14 mouse cellular contexts compared by ENCODE assay signal in the genomic region with DNA sequence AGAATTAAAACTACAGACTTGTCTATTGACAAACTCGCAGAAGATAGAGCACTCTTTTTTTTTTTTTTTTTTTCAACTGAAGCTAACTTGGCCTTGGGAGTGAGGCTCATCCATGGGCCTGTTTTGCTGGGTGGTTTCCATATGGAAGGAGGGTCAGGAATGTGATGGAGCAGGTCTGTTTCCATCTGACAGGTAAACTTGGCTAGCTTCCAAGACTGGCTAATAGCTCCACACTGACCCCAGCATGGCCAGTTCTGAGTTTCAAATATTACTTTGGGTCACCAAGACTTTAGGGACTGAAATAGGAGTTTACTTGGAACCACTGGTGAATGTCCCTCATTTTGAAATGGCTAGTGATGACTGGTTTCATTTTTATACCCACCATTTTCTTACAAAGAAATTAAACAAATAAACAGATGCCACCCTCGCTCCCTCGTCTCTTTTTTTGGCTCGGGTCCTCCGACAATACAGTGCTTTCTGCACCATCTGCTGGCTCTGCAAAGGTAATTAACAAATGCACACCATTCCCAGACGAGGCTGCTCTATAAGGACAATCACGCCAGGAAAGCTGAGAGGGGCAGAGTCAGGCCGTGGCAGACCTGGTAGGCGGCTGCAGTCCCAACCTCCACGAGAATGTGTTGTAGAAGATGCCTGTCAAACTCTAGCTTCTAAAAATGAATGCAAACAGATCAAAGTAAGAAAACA.
A peak's percentile ranks its signal among the peaks of the same experiment; 100 is the strongest.
DNase-seq lines count a peak whose midpoint lies in the region; ATAC-seq and TF ChIP-seq lines count a peak whose summit lies in the region.
"Had no signal": no experiment of that assay in that cellular context is flagged by ENCODE, and none has a peak within 500 bp of the region (broad histone marks: within the 10 kb centered on the region; RNA-seq: fewer than 3 reads in every experiment).

No protein-coding gene starts in this region.

- peaks cover 3% of the 10 kb centered on the region; the same call in 1 of the 2 replicates for H3K4me1 ChIP-seq in kidney, adult 2 months (ENCODE audit: control insufficient read depth, insufficient read depth, low read length)
- no peaks in the 10 kb centered on the region for H3K4me1 ChIP-seq in kidney, embryonic 14.5 days (ENCODE audit: control insufficient read depth, insufficient read depth, low read length)
- H3K4me1 ChIP-seq in hindbrain, postnatal 0 days (ENCODE audit: insufficient read depth, low read length) = no peaks in the 10 kb centered on the region
- H3K4me1 ChIP-seq: liver, embryonic 15.5 days; midbrain, embryonic 12.5 days; stomach, embryonic 15.5 days had no signal

- WGBS in kidney, adult 2 months = 35% methylated on average over 10 of the region's 10 CpGs
- 58% methylated on average over 10 of the region's 10 CpGs for WGBS in kidney, embryonic 14.5 days
- WGBS in hindbrain, postnatal 0 days = 30% methylated on average over 10 of the region's 10 CpGs

- H3K9me3 ChIP-seq in kidney, embryonic 14.5 days (ENCODE audit: control insufficient read depth, low read length) = no peaks in the 10 kb centered on the region
- H3K9me3 ChIP-seq in hindbrain, postnatal 0 days (ENCODE audit: low read length) = no peaks in the 10 kb centered on the region
- H3K9me3 ChIP-seq: liver, embryonic 15.5 days; midbrain, embryonic 12.5 days; stomach, embryonic 15.5 days had no signal

- no peak for ATAC-seq in kidney, embryonic 14.5 days (ENCODE audit: low FRiP score, low TSS enrichment)
- peak; percentile 86 for ATAC-seq in hindbrain, postnatal 0 days
- ATAC-seq: intestine, postnatal 0 days had no signal

- no peak for TF ChIP-seq POLR2A in kidney, adult 2 months (IDR thresholded peaks at IDR 0.05; ENCODE audit: low read depth, low read length)

- no peaks in the 10 kb centered on the region for H3K36me3 ChIP-seq in kidney, adult 2 months (ENCODE audit: control insufficient read depth, insufficient read depth, low read length)
- no peaks in the 10 kb centered on the region for H3K36me3 ChIP-seq in kidney, embryonic 14.5 days (ENCODE audit: control insufficient read depth, insufficient read depth, low read length)
- H3K36me3 ChIP-seq in hindbrain, postnatal 0 days (ENCODE audit: insufficient read depth, low read length) = no peaks in the 10 kb centered on the region
- H3K36me3 ChIP-seq: liver, embryonic 15.5 days; midbrain, embryonic 12.5 days; stomach, embryonic 15.5 days had no signal

- H3K4me3 ChIP-seq in kidney, adult 2 months (ENCODE audit: insufficient read depth, low read depth, low read length) = no peak overlapping the region
- no peak overlapping the region for H3K4me3 ChIP-seq in kidney, embryonic 14.5 days (ENCODE audit: low read length)
- H3K4me3 ChIP-seq in hindbrain, postnatal 0 days (ENCODE audit: low read length) = no peak overlapping the region
- H3K4me3 ChIP-seq: erythroblast, embryonic 14.5 days; liver, embryonic 15.5 days; midbrain, embryonic 12.5 days; stomach, embryonic 15.5 days had no signal

- H3K9ac ChIP-seq in kidney, embryonic 14.5 days (ENCODE audit: low read depth, low read length) = no peak overlapping the region
- H3K9ac ChIP-seq in hindbrain, postnatal 0 days (replicated peaks; ENCODE audit: low read length) = no peak overlapping the region
- H3K9ac ChIP-seq: liver, embryonic 15.5 days; midbrain, embryonic 12.5 days; stomach, embryonic 15.5 days had no signal

- H3K4me2 ChIP-seq in kidney, embryonic 14.5 days (replicated peaks; ENCODE audit: low read depth, low read length) = no peak overlapping the region
- no peak overlapping the region for H3K4me2 ChIP-seq in hindbrain, postnatal 0 days (ENCODE audit: low read depth, low read length)
- H3K4me2 ChIP-seq: liver, embryonic 15.5 days; midbrain, embryonic 12.5 days; stomach, embryonic 15.5 days had no signal

- DNase-seq in embryo, embryonic 11 days = peak; percentile 17
- DNase-seq in embryo, embryonic 10.5 days (ENCODE audit: low spot score) = no peak
- DNase-seq in kidney, adult 2 months = peak; percentile 42
- DNase-seq in cerebellum, adult 9-10 months = peak; percentile 96
- DNase-seq in hindbrain, postnatal 0 days (ENCODE audit: low spot score) = peak; percentile 81
- DNase-seq in testis, postnatal 14 days (ENCODE audit: low spot score) = no peak
- DNase-seq in lung, postnatal 10 days = no peak
- DNase-seq: right cerebral cortex, adult 18-20 months had no signal

- no peak for TF ChIP-seq CTCF in kidney, adult 2 months (conservative IDR thresholded peaks at IDR 0.05; ENCODE audit: insufficient read depth, insufficient read length, low read depth, low read length)
- peak; percentile 25; the same call in 1 of the 2 replicates for TF ChIP-seq CTCF in hindbrain, postnatal 0 days (IDR thresholded peaks at IDR 0.05; ENCODE audit: low read depth)

- no peaks in the 10 kb centered on the region for H3K27me3 ChIP-seq in kidney, adult 2 months (replicated peaks; ENCODE audit: control insufficient read depth, insufficient read depth, low read length)
- H3K27me3 ChIP-seq in kidney, embryonic 14.5 days (ENCODE audit: control insufficient read depth, insufficient read depth, low read length) = no peaks in the 10 kb centered on the region
- H3K27me3 ChIP-seq in hindbrain, postnatal 0 days (ENCODE audit: insufficient read depth, low read length) = no peaks in the 10 kb centered on the region
- H3K27me3 ChIP-seq: liver, embryonic 15.5 days; midbrain, embryonic 12.5 days; stomach, embryonic 15.5 days had no signal

- H3K27ac ChIP-seq in kidney, adult 2 months (ENCODE audit: insufficient read depth, low read depth, low read length) = no peak overlapping the region; the same call in 1 of the 2 replicates
- H3K27ac ChIP-seq in kidney, embryonic 14.5 days (ENCODE audit: low read depth, low read length) = no peak overlapping the region
- peak overlapping the region; percentile 22; the same call in 1 of the 2 replicates for H3K27ac ChIP-seq in hindbrain, postnatal 0 days
- H3K27ac ChIP-seq: liver, embryonic 15.5 days; midbrain, embryonic 12.5 days; stomach, embryonic 15.5 days had no signal

Comparison
In these comparisons a context has a peak if more than half of its experiments do, and no peak if none do; other contexts are left out.
1. DNase-seq: peak in embryo, embryonic 11 days (single experiment), kidney, adult 2 months (single experiment), cerebellum, adult 9-10 months (single experiment) and hindbrain, postnatal 0 days (single experiment); none in embryo, embryonic 10.5 days (single experiment), testis, postnatal 14 days (single experiment) and lung, postnatal 10 days (single experiment).